Mouse (Mus musculus): ENCODE results near the gene Cd93.
A peak's percentile ranks its signal among the peaks of the same experiment; 100 is the strongest.

The Cd93 gene

GRCm38 (mm10) chr2:148442172-148442571 lies 1.2 kb downstream of the Cd93 start:
- DNase-seq (ENCODE audit: low spot score in 2 of 2) = no peak

DNA sequence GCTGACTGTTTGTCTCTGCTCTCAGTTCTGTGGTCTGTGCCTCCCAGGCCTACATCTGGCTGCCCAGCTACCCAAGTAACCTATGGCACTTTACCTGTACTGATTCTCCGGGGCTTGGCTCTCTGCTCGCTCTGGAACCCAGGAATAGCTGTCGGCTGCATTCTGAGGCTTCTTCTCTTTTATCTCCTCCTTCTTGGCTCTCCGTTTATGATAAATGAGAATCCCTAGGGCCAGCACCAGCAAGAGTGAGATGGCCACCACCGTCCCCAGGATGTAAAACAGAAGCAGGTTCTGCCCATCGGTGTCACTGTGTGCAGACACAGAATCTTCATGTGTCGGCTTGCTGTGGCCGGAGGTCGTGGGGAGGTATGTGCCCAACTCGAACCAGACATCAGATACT lies 1.9 kb downstream of the Cd93 start:
- no peak for DNase-seq (ENCODE audit: low spot score in 2 of 2)

GRCm38 (mm10) chr2:148439691-148440276 lies 3.6 kb downstream of the Cd93 start:
- no peak for DNase-seq (ENCODE audit: low spot score in 2 of 2)

- no peak for DNase-seq (ENCODE audit: low spot score in 2 of 2)
Measured at GRCm38 (mm10) chr2:148436285-148436684, 7.1 kb downstream of the Cd93 start.

DNA sequence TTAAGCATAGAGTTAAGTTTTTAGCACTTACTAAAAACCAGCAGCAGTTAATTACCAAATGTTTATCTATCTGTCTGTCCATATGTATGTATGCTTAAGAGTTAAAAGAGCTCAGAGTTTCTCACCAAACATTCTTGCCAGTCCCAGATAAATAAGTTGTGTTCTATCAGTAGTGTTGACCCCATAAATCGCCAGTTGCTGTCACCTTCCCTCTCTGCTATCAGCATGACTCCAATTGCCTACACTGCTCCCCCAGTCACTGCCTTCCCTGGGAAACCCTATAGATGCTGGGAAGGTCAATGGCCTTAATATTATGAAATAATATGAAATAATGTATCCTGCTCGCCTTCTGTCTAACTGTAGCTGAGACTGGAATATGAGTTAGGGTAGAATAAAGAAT lies 11.0 kb downstream of the Cd93 start:
- no peak for DNase-seq (ENCODE audit: low spot score in 2 of 2)

GRCm38 (mm10) chr2:148430941-148431340 lies 12.4 kb downstream of the Cd93 start:
- no peak for DNase-seq (ENCODE audit: low spot score in 2 of 2)

DNA sequence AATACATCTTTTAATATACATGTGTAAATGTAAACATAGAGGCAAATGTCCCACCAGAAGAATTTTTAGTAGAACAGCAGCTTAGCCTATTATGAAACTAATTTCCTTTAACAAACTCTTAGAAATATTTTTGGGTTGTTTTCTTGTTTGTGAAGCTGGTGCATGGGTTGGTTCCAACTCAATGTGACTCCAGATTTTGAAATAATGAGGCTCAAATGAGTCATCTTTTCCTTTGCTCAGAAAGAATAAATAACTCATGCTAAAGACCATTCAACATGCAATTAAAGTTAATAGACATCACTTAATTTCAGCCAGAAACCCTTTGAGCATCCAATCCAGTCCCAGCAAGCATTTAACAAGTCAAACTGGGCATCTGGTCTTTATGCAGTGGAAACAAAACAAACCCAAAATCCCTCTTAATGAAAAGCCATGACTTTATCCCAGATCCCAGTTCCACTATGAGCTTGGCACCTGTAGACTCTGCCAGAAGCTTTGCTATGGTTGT lies 14.3 kb downstream of the Cd93 start:
- no peak for DNase-seq (ENCODE audit: low spot score in 2 of 2)

DNA sequence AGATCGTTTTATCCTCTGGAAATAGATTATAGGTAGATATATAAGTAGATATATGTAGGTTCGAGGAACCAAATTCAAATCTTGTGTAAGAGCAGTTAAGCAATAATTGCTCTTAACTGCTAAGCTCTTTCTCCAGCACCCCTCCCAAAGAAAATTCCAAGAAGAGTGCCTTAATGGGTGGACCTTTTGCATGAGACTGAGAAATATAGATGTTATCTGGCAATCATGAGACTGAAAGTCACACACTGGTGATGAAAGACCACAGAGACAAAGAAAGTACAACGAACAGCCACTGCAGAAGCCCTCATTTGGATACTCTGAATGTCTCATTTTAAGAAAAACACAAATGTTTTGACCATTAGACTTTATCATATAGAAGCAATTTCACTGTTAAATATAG lies 14.8 kb downstream of the Cd93 start:
- DNase-seq (ENCODE audit: low spot score in 2 of 2) = no peak

- DNase-seq (ENCODE audit: low spot score in 2 of 2) = no peak
Measured at GRCm38 (mm10) chr2:148427553-148427952, 15.8 kb downstream of the Cd93 start.

- DNase-seq (ENCODE audit: low spot score in 2 of 2) = no peak
Measured at GRCm38 (mm10) chr2:148425709-148426382, 17.5 kb downstream of the Cd93 start.

DNA sequence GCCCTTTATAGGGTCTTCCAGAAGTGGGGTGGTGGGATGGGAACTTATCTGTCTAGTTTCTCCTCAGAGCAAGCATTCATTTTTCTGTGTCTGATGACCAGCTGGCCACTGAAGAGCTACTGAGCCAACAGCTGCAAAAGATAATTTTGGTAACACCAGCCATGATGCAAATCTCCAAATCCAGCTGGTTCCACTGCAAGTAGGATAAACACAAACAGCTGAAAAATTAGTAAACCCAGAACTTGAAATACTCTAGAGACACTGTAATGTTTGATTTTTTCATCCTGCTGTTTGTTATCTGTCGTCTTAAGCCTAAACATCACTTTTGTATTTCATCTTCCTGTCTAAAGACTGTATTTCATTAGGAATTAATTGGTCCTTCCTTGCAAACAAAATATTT lies 21.7 kb downstream of the Cd93 start:
- no peak for DNase-seq (ENCODE audit: low spot score in 2 of 2)

- no peak for DNase-seq (ENCODE audit: low spot score in 2 of 2)
Measured at GRCm38 (mm10) chr2:148421112-148421511, 22.3 kb downstream of the Cd93 start.

DNA sequence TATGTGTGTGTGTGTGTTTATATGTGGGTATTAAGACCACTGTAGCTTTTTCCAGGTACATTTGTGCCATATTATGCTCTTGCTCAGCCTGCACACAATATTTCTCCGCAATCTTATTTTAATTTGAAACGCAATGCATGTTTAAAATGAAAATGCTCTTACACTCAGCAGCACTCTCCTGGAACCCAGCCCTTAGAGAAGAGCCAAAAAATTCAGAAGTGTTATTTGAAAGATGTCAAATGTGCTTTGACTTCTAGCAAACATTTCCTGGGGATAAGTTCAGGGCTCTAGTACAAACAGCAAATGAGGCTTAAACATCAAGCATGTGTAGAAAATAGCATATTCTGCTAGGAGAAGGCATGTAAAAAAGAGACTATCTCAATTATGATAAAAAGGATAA lies 23.6 kb downstream of the Cd93 start:
- no peak for DNase-seq (ENCODE audit: low spot score in 2 of 2)

GRCm38 (mm10) chr2:148419151-148419550 lies 24.2 kb downstream of the Cd93 start:
- DNase-seq (ENCODE audit: low spot score in 2 of 2) = no peak

DNA sequence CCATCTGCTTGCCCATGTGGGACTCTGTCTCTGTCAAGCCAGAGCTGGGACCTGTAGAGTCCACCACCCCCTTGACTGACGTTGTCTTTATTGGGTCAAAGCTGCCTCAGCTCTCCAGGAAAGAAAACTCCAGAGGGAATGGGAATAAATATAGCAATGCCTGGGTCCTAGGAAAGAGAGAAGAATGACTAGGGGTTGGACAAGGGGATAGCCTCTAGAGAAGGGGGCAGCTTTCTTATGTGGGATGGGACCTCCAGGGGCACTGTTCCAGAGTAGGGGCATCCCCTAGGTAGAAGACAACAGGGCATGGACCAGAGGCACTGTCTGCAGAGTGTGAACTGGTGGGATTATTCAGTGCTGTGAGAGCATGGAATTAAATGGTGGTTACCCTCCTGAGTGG lies 33.5 kb downstream of the Cd93 start:
- DNase-seq (ENCODE audit: low spot score in 2 of 2) = no peak

DNA sequence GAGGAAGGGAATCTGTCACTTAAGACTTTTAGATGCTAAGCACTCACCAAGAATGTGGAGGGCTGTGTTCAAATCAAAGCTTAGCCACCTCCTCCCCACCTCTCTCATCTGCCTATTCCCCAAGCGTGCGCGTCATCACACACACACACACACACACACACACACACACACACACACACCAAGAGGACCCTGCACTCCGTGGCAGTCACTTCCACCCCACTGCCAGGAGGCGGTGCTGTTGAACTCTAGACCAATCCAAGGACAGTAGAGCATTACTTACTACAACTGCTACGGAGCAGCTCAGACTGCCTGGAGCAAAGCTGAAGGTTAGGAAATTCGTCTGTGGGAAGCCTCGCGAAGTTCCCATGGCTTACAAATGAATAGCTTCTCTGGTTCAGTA lies 34.2 kb downstream of the Cd93 start:
- peak; percentile 75 to 77 for DNase-seq (ENCODE audit: low spot score in 2 of 2)

DNA sequence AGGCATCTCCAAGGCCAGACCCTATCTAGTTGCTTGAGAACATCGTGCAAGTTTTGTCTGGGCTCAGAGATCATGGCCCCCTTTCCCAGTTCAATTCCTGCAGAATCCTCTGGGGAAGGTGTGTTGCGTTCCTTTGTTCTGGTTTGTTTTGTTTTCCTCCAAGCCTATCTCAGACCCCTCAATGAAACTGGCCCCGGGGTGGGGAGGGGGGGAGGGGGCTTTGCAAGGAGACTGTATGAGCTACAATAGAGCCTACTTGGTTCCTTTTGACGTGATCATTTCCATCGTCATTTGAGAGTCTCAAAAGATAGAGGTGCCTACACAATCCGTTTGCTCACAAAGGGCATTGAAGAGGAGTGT lies 34.6 kb downstream of the Cd93 start:
- no peak for DNase-seq (ENCODE audit: low spot score in 2 of 2)

DNA sequence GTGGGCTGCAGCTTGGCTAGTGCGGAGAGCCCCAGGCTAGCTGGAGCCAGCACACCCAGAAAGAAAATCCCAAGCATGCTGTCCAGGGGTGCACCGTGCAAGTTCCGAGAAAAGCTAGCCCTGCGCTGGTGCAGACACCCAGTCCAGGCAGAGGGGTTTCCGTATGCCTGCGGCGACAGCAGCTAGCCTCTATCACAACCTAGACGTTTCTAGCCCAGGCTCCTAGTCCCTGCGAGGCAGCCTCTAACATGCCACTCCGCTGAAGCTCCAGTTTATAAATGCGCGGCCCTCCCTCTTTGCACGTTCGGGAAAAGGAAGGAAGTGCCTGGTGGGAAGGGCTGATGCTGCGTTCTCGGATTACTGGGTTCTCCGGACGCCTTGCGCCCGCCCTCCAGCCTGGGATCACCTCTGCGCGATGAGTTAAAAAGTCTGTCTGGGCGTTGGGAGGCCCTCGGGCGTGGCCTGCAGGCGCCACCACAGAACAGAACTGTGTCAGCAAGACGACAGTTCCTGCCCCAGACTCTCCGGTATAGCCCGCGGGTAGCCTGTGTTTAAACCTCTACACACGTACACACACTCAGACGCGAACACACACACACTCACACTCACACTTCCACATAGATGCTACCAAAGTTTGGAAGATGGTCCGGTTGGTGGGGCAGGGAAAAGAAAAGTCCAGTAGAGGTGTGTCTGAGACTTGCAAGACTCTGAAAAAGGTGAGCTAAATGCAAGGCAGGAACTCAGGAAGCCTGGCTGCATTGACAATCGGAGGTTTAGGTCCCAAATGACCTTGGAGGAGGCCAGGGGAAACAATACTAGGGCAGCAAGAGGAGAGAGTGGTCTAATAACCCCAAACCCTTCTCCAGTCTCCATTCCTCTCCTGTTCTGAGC lies 35.2 kb downstream of the Cd93 start, which contains the start of gene Thbd:
Gene Thbd, minus strand, starts transcription at position 319 of the 891 bp plus-strand sequence.
- peak in 1 of 2 experiments; percentile 7 for DNase-seq (ENCODE audit: low spot score in 2 of 2)

GRCm38 (mm10) chr2:148406971-148407869 lies 36.1 kb downstream of the Cd93 start:
- DNase-seq (ENCODE audit: low spot score in 2 of 2) = no peak

- DNase-seq (ENCODE audit: low spot score in 2 of 2) = peak in 1 of 2 experiments; percentile 28
Measured at GRCm38 (mm10) chr2:148406160-148406970, 37.0 kb downstream of the Cd93 start.

- DNase-seq (ENCODE audit: low spot score in 2 of 2) = no peak
Measured at GRCm38 (mm10) chr2:148404906-148405305, 38.5 kb downstream of the Cd93 start.

Measured in right cerebral cortex, postnatal 36 days (tissue).